Mouse (Mus musculus) midbrain, embryonic 13.5 days (tissue): ENCODE measurements around the gene Hmcn2. TPM values are rescaled to one million over a fixed set of nuclear protein-coding genes. Genes with fewer than 3 reads are reported as not detected.

Experiments
- ATAC-seq: fragments of 200-750 bp; cut with Nextera tagmentation; 2 replicates; pipeline ENCODE4 v1.8.0; 2017; ENCODE audit warnings: mild to moderate bottlenecking, moderate TSS enrichment, moderate library complexity
- H3K27ac ChIP-seq: fragments of 300-500 bp; sonication (generic); 2 replicates; pipeline ENCODE4 v1.5.1; 2015; ENCODE audit warnings: inconsistent platforms, mild to moderate bottlenecking, moderate library complexity
- H3K27me3 ChIP-seq: fragments of 300-500 bp; sonication (generic); 2 replicates; pipeline ENCODE4 v1.6.1; 2015; ENCODE audit warnings: mild to moderate bottlenecking, inconsistent platforms
- H3K36me3 ChIP-seq: fragments of 300-500 bp; sonication (generic); 2 replicates; pipeline ENCODE4 v1.6.1; 2015; ENCODE audit warnings: mild to moderate bottlenecking, inconsistent platforms
- H3K4me1 ChIP-seq: fragments of 300-500 bp; sonication (generic); replicated peaks from 2 replicates; pipeline ENCODE4 v1.6.1; 2015; ENCODE audit warnings: inconsistent platforms
- H3K4me2 ChIP-seq: fragments of 300-500 bp; sonication (generic); replicated peaks from 2 replicates; pipeline ENCODE4 v1.6.1; 2015; ENCODE audit warnings: moderate library complexity, mild to moderate bottlenecking, inconsistent platforms
- H3K4me3 ChIP-seq: fragments of 300-500 bp; sonication (generic); replicated peaks from 2 replicates; pipeline ENCODE4 v1.5.1; 2015; ENCODE audit warnings: mild to moderate bottlenecking, inconsistent platforms
- H3K9ac ChIP-seq: fragments of 300-500 bp; sonication (generic); replicated peaks from 2 replicates; pipeline ENCODE4 v1.6.1; 2015; ENCODE audit warnings: mild to moderate bottlenecking, inconsistent platforms
- H3K9me3 ChIP-seq: fragments of 300-500 bp; sonication (generic); 2 replicates; pipeline ENCODE4 v1.6.1; 2016; ENCODE audit warnings: mild to moderate bottlenecking, inconsistent platforms
- WGBS: fragments of 180-500 bp; shearing (Covaris S2); methylation state at CpG from one replicate; pipeline ENCODE4 v1.1.7; 2015; 5-methylcytosine and 5-hydroxymethylcytosine counted together
- polyA plus RNA-seq: library from polyadenylated mRNA; unstranded; fragments of >200 nt; fragmentation: Nextera tagmentation; extraction: Ambion mirVana; gene quantifications from 2 replicates; pipeline ENCODE4 v1.2.1, GENCODE M21; 2015

Hmcn2 gene
- polyA plus RNA-seq: 0.05 and 0.15 TPM in 2 replicates

DNA sequence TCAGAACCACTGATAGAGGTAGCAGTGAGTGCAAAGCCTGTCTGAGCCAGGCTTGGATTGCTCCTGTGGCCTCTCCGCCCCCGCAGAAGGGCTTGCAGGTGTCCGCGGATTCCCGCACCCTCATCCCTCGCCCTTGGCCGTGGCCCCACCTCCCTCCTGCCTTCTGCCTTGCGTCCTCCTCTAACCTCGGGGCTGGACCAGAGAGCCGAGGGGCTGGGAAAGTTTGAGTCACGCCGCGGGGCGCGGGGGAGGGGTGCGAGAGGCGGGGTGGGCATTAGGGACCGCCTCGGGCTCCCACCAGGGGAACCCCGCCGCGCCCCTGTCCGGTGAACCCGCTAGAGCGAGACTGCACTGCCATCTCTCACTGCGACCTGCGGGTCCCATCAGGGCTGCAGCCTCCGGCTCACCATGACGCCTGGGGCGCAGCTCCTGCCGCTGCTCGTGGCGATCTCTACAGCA, at the start of gene Hmcn2:
Gene Hmcn2 (plus strand): TSS at position 409 of the 459 bp plus-strand sequence.
- Histone ChIP-seq H3K27ac (no peak within 1 kb of the TSS), H3K4me3 (peak within 1 kb of the TSS; percentile 23), H3K27me3 (peaks cover 71% of the 10 kb centered on the region), H3K4me2 (peak within 1 kb of the TSS; percentile 42), H3K9me3 (no peaks in the 10 kb centered on the region), H3K4me1 (peaks cover 8% of the 10 kb centered on the region), H3K9ac (no peak within 1 kb of the TSS), H3K36me3 (no peaks in the 10 kb centered on the region)
- no peak for ATAC-seq
- WGBS: 1% methylated on average over 30 of the region's 33 CpGs

DNA sequence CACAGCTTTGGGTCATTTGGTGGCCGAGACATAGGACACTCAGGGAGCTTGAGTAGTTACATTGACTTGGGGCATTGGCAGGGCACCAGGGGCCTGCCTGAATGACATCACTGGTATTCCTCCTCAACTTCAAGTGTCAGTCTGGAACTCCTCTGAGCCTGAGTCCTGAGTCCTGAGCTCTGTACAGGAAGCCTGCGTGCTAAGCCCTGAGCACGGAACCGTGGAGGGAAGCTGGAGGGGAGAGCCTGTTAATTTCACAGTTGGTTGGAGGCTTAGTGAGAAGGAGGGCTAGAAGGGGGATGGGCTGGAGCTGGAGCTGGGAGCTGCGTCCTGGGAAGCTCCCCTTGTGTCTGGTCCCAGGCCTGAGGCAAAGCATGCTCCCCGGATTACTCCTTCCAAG, 46.8 kb upstream of the Hmcn2 start:
- no peaks in the 10 kb centered on the region for H3K27me3 ChIP-seq
- H3K9ac ChIP-seq: no peak overlapping the region
- H3K4me3 ChIP-seq: no peak overlapping the region
- H3K9me3 ChIP-seq: no peaks in the 10 kb centered on the region
- peak overlapping the region; percentile 52 for H3K27ac ChIP-seq
- peak; percentile 37; the same call in 1 of the 2 replicates for ATAC-seq
- peaks cover 13% of the 10 kb centered on the region for H3K36me3 ChIP-seq
- no peak overlapping the region for H3K4me2 ChIP-seq
- 17% methylated on average over 6 of the region's 6 CpGs for WGBS
- peaks cover 68% of the 10 kb centered on the region for H3K4me1 ChIP-seq

DNA sequence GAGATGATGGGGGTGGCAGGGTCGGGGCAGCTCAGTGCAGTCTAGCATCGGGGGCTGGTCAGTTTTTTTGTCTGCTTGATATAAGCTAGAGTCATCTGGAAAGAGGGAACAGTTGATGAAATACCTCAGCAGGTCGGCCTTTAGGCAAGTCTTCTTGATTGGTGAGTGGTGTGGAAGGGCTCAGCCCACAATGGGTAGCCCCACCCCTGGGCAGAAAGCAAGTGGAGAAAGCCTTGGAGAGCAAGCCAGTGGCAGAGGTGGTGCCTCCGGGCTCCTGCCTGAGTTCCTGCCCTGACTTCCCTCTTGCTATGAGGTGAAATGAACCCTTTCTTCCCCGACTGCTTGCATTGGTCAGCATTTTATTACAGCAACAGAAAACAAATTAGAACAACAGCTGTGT, 45.6 kb upstream of the Hmcn2 start:
- Histone ChIP-seq H3K4me1 (peaks cover 56% of the 10 kb centered on the region), H3K4me3 (no peak overlapping the region), H3K4me2 (no peak overlapping the region), H3K9me3 (no peaks in the 10 kb centered on the region), H3K9ac (no peak overlapping the region), H3K27me3 (no peaks in the 10 kb centered on the region), H3K27ac (no peak overlapping the region; the same call in 1 of the 2 replicates), H3K36me3 (peaks cover 14% of the 10 kb centered on the region)
- 38% methylated on average over 5 of the region's 5 CpGs for WGBS
- 0 out of 2 replicates have a peak, but pooled peaks have one; percentile 1 for ATAC-seq

DNA sequence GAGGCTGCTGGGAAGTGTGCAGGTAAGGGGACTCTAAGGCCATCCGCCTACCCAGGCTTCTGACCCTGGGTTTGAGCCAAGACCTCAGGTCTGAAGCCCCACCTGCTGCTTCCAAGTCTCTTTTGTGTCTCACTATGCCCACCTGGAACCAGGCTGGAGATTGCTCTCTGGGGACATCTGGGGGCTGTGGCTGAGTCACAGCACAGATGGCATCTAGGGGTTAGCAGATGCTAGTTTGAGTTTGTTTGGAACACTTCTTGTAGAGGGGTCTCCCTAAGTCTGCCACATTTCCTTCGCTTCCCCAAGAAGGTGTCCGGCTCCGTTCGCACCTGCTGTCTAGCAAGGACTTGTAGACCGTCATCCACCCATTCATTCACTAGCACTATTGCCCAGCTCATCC, 45.0 kb upstream of the Hmcn2 start:
- no peak overlapping the region for H3K4me3 ChIP-seq
- WGBS: 93% methylated on average over 6 of the region's 6 CpGs
- H3K9me3 ChIP-seq: no peaks in the 10 kb centered on the region
- H3K36me3 ChIP-seq: peaks cover 14% of the 10 kb centered on the region
- H3K27ac ChIP-seq: no peak overlapping the region
- no peak overlapping the region for H3K9ac ChIP-seq
- peaks cover 54% of the 10 kb centered on the region for H3K4me1 ChIP-seq
- no peak for ATAC-seq
- H3K27me3 ChIP-seq: no peaks in the 10 kb centered on the region
- H3K4me2 ChIP-seq: no peak overlapping the region

DNA sequence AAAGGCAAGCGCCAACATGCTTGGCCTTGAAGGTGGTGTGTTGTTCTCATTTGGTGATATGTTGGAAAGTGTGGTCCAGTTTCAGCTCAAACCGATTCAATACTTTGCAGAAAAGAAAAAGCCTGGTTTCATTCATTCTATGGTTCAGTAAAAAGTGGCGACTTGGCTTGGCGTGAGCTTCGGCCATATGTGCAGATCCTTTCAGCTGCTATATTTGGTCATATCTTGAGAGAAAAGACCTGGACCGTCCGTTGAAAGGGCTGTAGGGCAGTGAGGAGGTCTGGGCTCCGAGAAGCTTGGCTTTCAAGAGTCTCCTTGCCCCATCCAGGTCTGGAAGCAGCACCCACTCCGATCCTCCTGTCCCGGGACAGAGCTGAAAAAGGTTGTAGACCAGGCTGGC, 44.4 kb upstream of the Hmcn2 start:
- no peaks in the 10 kb centered on the region for H3K9me3 ChIP-seq
- WGBS: 96% methylated on average over 10 of the region's 10 CpGs
- no peak overlapping the region for H3K27ac ChIP-seq
- no peak for ATAC-seq
- no peak overlapping the region for H3K9ac ChIP-seq
- H3K4me3 ChIP-seq: no peak overlapping the region
- no peaks in the 10 kb centered on the region for H3K27me3 ChIP-seq
- H3K36me3 ChIP-seq: peaks cover 14% of the 10 kb centered on the region
- peaks cover 47% of the 10 kb centered on the region for H3K4me1 ChIP-seq
- no peak overlapping the region for H3K4me2 ChIP-seq

DNA sequence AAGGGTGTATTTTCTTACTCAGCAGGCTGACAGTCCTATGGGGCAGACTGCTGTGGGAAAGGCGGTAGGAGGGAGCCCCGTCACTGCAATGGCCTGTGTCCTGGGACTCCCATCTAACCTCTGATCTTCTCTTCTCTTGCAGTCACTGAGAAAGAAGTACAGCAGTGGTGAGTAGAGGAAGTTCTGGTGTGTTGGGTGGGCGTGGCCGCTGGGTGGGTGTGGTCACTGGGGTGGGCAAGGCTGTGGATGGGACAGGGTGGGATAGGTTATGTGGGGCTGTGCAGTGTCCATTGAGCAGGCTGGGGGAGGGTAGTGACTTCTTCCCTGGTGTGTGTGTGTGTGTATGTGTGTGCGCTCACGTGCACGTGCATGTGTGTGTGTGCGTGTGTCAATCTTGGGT, 43.7 kb upstream of the Hmcn2 start:
- H3K4me1 ChIP-seq: peaks cover 41% of the 10 kb centered on the region
- H3K27ac ChIP-seq: no peak overlapping the region
- ATAC-seq: no peak
- no peaks in the 10 kb centered on the region for H3K27me3 ChIP-seq
- no peak overlapping the region for H3K9ac ChIP-seq
- no peaks in the 10 kb centered on the region for H3K9me3 ChIP-seq
- H3K36me3 ChIP-seq: peaks cover 18% of the 10 kb centered on the region
- WGBS: 92% methylated on average over 8 of the region's 8 CpGs
- no peak overlapping the region for H3K4me2 ChIP-seq
- no peak overlapping the region for H3K4me3 ChIP-seq

DNA sequence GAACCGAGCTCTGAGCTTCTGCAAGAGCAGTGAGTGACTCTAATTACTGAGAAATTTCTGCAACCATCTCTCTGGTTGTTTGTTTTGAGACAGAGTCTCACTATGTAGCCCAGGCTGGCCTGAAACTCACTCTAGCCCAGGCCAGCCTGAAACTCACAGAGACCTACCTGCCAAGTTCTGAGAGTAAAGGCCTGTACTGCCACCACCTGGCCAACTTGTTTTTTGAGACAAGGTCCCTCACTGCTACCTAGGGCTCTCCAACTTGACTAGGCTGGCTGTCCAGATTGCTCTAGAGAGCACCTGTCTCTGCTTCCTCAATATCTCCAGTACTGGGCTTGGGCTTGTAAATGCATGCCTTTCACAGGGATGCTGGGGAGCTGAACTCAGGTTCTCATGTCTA, 43.1 kb upstream of the Hmcn2 start:
- Histone ChIP-seq H3K9me3 (no peaks in the 10 kb centered on the region), H3K4me3 (no peak overlapping the region), H3K9ac (no peak overlapping the region), H3K36me3 (peaks cover 24% of the 10 kb centered on the region), H3K4me1 (peaks cover 35% of the 10 kb centered on the region), H3K27ac (no peak overlapping the region), H3K4me2 (no peak overlapping the region), H3K27me3 (no peaks in the 10 kb centered on the region)
- no peak for ATAC-seq
- 87% methylated on average over 1 of the region's 1 CpGs for WGBS

DNA sequence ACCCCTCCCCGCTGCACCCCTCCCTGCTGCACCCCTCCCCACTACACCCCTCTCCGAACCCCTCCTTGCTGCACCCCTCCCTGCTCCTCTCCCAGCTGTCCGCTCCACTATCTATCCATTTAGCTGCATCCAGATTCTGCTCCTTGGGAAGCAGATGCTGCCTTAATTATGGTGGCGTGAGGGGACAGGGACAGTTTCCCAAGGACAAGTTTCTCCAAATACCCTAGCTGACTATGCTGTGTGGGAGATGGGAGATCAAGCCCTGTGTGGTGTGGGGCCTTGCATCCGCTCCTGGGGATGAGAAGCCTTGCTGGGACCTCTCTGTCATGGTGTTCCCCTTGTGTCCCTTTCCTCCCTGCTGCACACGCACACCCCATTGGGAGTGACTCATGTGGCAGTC, 39.2 kb upstream of the Hmcn2 start:
- Histone ChIP-seq H3K4me2 (no peak overlapping the region), H3K27ac (no peak overlapping the region), H3K36me3 (peaks cover 39% of the 10 kb centered on the region), H3K4me3 (no peak overlapping the region), H3K9me3 (no peaks in the 10 kb centered on the region), H3K4me1 (peaks cover 8% of the 10 kb centered on the region; the same call in 1 of the 2 replicates), H3K9ac (no peak overlapping the region), H3K27me3 (no peaks in the 10 kb centered on the region)
- no peak for ATAC-seq
- 86% methylated on average over 6 of the region's 6 CpGs for WGBS

DNA sequence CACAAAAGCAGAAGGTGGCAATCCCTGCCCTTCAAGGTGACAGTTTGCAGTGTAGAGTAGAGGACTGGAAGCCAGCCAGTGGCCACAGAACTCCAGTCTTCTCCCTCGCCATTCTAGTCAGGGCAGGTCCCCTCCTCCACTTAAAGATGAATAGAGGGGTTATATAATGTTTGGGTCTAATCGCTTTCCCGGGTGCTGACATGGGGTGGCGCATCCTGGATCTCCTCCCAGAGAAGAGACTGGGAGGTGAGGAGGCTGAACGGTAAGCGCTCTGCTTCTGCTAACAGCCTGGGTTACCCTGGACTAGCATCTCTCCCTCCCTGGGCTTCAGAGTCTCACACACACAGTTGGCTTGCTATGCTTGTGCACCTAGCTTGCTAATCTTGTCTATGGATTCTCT, 36.4 kb upstream of the Hmcn2 start:
- no peak overlapping the region for H3K9ac ChIP-seq
- 84% methylated on average over 6 of the region's 6 CpGs for WGBS
- no peak overlapping the region for H3K27ac ChIP-seq

DNA sequence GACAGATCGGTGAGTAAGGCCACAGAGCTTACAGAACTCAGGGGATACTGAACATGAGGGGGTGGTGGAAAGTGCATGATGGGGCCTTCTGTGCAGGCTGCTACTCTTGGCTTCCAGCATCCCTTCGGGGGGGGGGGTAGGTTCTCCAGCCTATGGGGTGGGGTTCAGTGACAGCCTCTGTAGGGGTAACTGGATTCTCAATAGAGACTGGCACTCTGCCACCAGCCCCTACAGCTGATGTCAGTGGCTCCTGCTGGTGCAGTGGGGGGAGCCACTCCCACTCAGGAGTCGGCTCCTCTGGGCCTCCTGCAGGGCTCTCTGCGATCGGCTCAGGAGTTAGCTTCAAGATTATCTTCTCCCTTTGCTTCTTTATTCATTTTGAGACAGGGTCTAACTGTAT, 35.7 kb upstream of the Hmcn2 start:
- peaks cover 57% of the 10 kb centered on the region for H3K36me3 ChIP-seq
- peaks cover 8% of the 10 kb centered on the region; the same call in 1 of the 2 replicates for H3K4me1 ChIP-seq
- no peak for ATAC-seq
- H3K27ac ChIP-seq: no peak overlapping the region
- peak overlapping the region; percentile 20; the same call in 1 of the 2 replicates for H3K9ac ChIP-seq
- H3K4me3 ChIP-seq: no peak overlapping the region
- H3K27me3 ChIP-seq: no peaks in the 10 kb centered on the region
- WGBS: 54% methylated on average over 5 of the region's 5 CpGs
- no peaks in the 10 kb centered on the region for H3K9me3 ChIP-seq
- no peak overlapping the region for H3K4me2 ChIP-seq

More for the DNA sequence above, 36.4 kb upstream of the Hmcn2 start:
- ATAC-seq: no peak
- Histone ChIP-seq H3K27me3 (no peaks in the 10 kb centered on the region), H3K4me2 (no peak overlapping the region), H3K4me3 (no peak overlapping the region), H3K4me1 (peaks cover 8% of the 10 kb centered on the region; the same call in 1 of the 2 replicates), H3K9me3 (no peaks in the 10 kb centered on the region), H3K36me3 (peaks cover 51% of the 10 kb centered on the region)

DNA sequence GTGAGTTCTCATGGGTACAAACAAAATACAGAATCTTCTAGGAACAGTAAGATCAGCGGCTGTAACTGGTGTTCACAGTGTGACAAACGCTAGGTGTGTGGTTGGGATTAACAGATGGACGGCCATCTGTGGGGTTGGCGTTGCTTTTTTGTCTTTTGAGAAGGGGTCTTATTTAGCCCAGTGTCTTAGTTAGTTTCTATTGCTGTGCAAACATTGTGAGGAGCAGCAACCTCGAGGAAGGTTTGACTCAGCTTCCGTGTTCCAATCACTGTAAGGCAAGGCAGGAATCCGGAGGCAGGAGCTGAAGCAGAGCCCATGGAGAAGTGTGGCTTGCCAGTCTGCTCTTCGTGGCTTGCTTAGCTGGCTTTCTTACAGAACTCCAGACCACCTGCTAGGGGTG, 33.1 kb upstream of the Hmcn2 start:
- 85% methylated on average over 8 of the region's 8 CpGs for WGBS
- H3K4me3 ChIP-seq: no peak overlapping the region
- no peaks in the 10 kb centered on the region for H3K9me3 ChIP-seq
- no peak overlapping the region for H3K9ac ChIP-seq
- no peaks in the 10 kb centered on the region for H3K27me3 ChIP-seq
- no peak overlapping the region for H3K4me2 ChIP-seq
- H3K4me1 ChIP-seq: peaks cover 5% of the 10 kb centered on the region; the same call in 1 of the 2 replicates
- H3K36me3 ChIP-seq: peaks cover 71% of the 10 kb centered on the region
- ATAC-seq: no peak
- no peak overlapping the region for H3K27ac ChIP-seq

DNA sequence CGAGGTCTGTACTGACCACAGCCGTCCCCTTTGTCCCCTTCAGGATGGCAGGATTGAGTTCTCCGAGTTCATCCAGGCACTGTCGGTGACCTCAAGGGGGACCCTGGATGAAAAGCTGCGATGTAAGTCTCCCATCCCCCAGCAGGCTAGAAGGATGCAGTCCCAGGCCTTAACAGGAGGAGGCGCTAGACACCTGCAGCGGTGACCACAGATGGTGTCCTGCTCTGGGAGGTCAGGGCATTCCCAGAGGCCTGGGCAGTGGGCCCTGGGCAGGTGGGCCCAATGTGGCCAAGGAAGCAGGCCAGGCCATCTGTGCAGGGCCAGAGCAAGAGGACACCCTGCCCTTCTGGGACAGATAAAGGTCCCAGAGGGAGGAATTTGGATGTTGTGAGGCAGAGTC, 31.9 kb upstream of the Hmcn2 start:
- Histone ChIP-seq H3K4me1 (peaks cover 5% of the 10 kb centered on the region; the same call in 1 of the 2 replicates), H3K27ac (no peak overlapping the region), H3K4me3 (no peak overlapping the region), H3K4me2 (no peak overlapping the region), H3K9ac (no peak overlapping the region), H3K27me3 (no peaks in the 10 kb centered on the region), H3K9me3 (no peaks in the 10 kb centered on the region), H3K36me3 (peaks cover 74% of the 10 kb centered on the region)
- WGBS: 42% methylated on average over 7 of the region's 7 CpGs
- no peak for ATAC-seq

DNA sequence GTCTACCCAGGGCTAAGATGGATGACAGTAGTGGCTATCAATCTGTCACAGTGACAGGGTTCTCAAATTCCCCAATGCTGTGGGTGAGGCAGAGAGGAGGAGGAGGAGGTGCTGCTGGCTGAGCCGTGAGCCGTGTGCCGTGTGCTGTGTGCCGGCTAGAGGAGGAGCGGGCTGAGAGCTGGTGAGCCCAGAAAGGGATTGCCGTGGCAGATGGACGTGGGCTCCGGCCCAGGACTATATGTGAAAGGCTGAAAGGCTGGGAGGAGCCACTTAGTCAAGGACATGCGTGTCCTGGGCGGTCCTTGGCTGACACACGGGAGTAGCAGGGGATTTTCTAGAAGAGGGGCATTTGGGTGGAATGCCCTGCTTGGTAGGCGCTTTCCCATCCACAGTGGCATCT, 31.3 kb upstream of the Hmcn2 start:
- no peak for ATAC-seq
- no peaks in the 10 kb centered on the region for H3K9me3 ChIP-seq
- 94% methylated on average over 12 of the region's 12 CpGs for WGBS
- peaks cover 78% of the 10 kb centered on the region for H3K36me3 ChIP-seq
- H3K4me1 ChIP-seq: peaks cover 5% of the 10 kb centered on the region; the same call in 1 of the 2 replicates
- no peak overlapping the region for H3K27ac ChIP-seq
- H3K27me3 ChIP-seq: no peaks in the 10 kb centered on the region
- no peak overlapping the region for H3K4me3 ChIP-seq
- H3K4me2 ChIP-seq: no peak overlapping the region
- H3K9ac ChIP-seq: no peak overlapping the region
